Mouse (Mus musculus): ENCODE measurements around the gene Hdgf.

Hdgf gene

GRCm38 (mm10) chr3:87945781-87946540 is 39.8 kb downstream of the Hdgf start:
- DNase-seq (ENCODE audit: low read depth, low spot score): peak; percentile 50

DNA sequence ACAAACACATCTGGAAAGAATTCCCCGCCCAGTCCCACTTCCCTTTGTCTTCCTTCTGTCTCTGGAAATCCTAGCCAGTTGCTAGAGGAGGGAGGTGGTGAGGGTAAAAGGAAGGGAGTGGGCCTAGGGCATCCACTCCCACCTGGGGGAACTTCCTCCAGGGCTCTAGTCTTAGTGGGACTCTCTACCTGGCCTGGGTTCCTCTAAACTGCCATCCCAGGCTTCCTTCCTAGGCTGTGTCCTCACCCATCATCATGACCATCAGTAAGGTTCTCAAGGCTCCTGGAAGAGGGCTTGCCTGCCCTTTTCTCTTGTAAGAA is 40.4 kb downstream of the Hdgf start:
- no peak for DNase-seq (ENCODE audit: low read depth, low spot score)

GRCm38 (mm10) chr3:87947056-87947810 is 41.1 kb downstream of the Hdgf start:
- no peak for DNase-seq (ENCODE audit: low read depth, low spot score)

- peak; percentile 90 for DNase-seq (ENCODE audit: low read depth, low spot score)
Measured at GRCm38 (mm10) chr3:87947811-87948199, 41.7 kb downstream of the Hdgf start.

- peak; percentile 77 for DNase-seq (ENCODE audit: low read depth, low spot score)
Measured at GRCm38 (mm10) chr3:87948378-87949265, 42.5 kb downstream of the Hdgf start, which contains the start of gene Crabp2. Crabp2 (plus strand) TSS chr3:87948666.

GRCm38 (mm10) chr3:87949266-87949954 is 43.3 kb downstream of the Hdgf start:
- DNase-seq (ENCODE audit: low read depth, low spot score): peak; percentile 68

GRCm38 (mm10) chr3:87949955-87950515 is 43.9 kb downstream of the Hdgf start:
- DNase-seq (ENCODE audit: low read depth, low spot score): peak; percentile 55

GRCm38 (mm10) chr3:87951946-87952345 is 45.8 kb downstream of the Hdgf start:
- DNase-seq (ENCODE audit: low read depth, low spot score): no peak

- peak; percentile 56 for DNase-seq (ENCODE audit: low read depth, low spot score)
Measured at GRCm38 (mm10) chr3:87952440-87952839, 46.3 kb downstream of the Hdgf start.

DNA sequence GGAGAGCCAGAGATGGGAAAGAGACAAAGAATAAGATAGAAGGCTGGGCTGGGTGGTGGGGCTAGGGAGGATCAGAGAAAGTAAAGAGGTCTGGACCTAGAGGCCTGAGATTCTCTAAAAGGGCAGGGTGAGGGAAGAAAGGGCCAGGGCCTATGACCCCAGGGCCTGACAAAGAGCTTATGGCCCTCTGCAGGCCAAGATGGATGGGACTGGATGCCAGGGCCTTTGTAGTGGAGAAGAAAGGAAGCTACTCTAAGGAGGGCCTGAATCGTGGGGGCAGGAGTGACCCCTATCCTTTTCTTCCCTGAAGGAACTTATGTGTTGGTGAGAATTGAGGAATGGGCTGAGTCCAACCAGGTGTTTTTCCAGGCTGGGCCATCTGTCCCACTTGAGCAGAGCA is 51.9 kb downstream of the Hdgf start:
- DNase-seq (ENCODE audit: low read depth, low spot score): no peak

DNA sequence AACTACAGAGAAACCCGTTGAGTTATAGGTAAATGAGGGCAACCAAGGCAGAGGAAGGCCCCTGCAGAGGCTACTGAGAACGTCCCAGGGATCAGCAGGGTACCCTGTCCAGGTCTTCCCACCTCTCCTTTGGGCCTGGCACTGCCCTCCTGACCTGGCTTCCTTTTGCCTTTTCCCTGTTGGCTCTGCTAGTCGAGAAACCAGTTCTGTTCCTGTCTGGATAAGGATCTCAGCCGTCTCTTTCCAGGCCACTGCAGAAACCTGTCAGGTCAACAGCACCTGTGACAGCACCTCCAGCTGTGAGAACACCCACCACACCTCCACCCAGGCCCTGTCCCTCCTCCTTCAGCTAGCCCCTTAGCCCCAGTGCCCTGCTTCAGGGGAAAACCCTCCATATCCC is 52.4 kb downstream of the Hdgf start:
- no peak for DNase-seq (ENCODE audit: low read depth, low spot score)

GRCm38 (mm10) chr3:87958967-87959366 is 52.8 kb downstream of the Hdgf start:
- no peak for DNase-seq (ENCODE audit: low read depth, low spot score)

DNA sequence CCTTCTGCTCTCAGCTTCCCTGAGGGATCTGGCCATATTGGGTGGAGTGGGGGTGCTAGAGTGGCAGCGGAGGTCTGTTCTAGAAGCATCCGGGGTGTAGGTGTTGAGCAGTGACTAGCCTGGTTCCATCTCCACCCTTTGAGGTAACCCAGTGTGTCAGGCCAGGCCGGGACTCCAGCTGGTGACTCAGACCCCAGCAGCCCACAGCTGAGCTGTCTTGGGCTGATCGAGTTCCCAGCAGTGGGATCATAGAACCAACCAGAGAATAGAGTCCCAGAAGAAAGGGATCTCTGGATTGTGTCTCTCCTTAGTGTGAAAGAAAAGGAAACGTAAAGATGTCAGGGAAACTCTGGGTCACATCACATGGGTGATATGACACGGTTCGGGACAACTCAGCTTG is 53.2 kb downstream of the Hdgf start:
- no peak for DNase-seq (ENCODE audit: low read depth, low spot score)

DNA sequence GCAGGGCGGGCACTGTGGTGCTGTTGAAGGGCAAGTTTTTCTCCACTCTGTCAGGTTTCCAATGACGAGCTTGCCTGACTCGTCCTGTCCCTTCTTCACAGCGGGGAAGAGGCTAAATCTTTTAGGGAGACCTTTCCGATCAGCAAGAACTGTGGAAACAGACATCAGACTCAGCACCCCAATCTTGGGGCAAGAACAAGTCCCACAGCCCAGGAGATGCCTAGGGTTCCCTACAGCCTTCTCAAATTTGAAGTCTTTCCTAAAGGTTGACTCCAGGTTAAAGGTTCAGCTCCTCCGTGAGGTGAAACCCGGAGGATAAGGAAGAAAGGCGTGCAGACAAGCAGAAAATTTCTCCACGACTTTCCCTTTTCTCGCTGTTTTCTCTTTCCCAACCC is 54.1 kb downstream of the Hdgf start:
- no peak for DNase-seq (ENCODE audit: low read depth, low spot score)

- DNase-seq (ENCODE audit: low read depth, low spot score): peak; percentile 96
Measured at GRCm38 (mm10) chr3:87960586-87961191, 54.6 kb downstream of the Hdgf start.

Data from mesoderm, embryonic 11.5 days (tissue).